Mouse (Mus musculus): Measurements from ENCODE around the gene Tnip1.

- TF ChIP-seq CTCF (IDR thresholded peaks at IDR 0.05; ENCODE audit: borderline replicate concordance, control insufficient read depth, extremely low read depth, insufficient read depth, low read length, poor library complexity) (no peak), POLR2A (IDR thresholded peaks at IDR 0.05; ENCODE audit: control insufficient read depth, extremely low read depth, insufficient read depth, low read length, poor library complexity) (no peak)
These were observed 26.5 kb downstream of the Tnip1 start for GRCm38 (mm10) chr11:54936035-54936770.
